Mouse (Mus musculus): ENCODE measurements around the gene Itga9. TPM values are rescaled to one million over a fixed set of nuclear protein-coding genes. Genes with fewer than 3 reads are reported as not detected.

Itga9 gene
- polyA plus RNA-seq, 1 experiment from 2014 or later, result 0.48 TPM

GRCm38 (mm10) chr9:118799105-118799504, 192.6 kb downstream of the Itga9 start:
- Histone ChIP-seq H3K9me3 (replicated peaks) (no peaks in the 10 kb centered on the region), H3K36me3 (ENCODE audit: poor library complexity, severe bottlenecking) (no peaks in the 10 kb centered on the region), H3K9ac (no peak overlapping the region), H3K4me2 (no peak overlapping the region), H3K27ac (no peak overlapping the region), H3K4me3 (no peak overlapping the region), H3K4me1 (peaks cover 15% of the 10 kb centered on the region; the same call in 1 of the 2 replicates), H3K27me3 (no peaks in the 10 kb centered on the region)
- no peak for ATAC-seq
- WGBS, result 46% methylated on average over 7 of the region's 7 CpGs

- no peaks in the 10 kb centered on the region for H3K9me3 ChIP-seq (replicated peaks)
- no peak overlapping the region for H3K4me3 ChIP-seq
- ATAC-seq, result no peak
- H3K27me3 ChIP-seq, result no peaks in the 10 kb centered on the region
- 67% methylated on average over 15 of the region's 15 CpGs for WGBS
- no peak overlapping the region for H3K27ac ChIP-seq
- H3K9ac ChIP-seq, result no peak overlapping the region
- H3K4me1 ChIP-seq, result peaks cover 15% of the 10 kb centered on the region; the same call in 1 of the 2 replicates
- no peak overlapping the region for H3K4me2 ChIP-seq
- no peaks in the 10 kb centered on the region for H3K36me3 ChIP-seq (ENCODE audit: poor library complexity, severe bottlenecking)
These were observed 194.9 kb downstream of the Itga9 start for GRCm38 (mm10) chr9:118801176-118801909.

GRCm38 (mm10) chr9:118801910-118802287, 195.4 kb downstream of the Itga9 start:
- Histone ChIP-seq H3K4me1 (peaks cover 15% of the 10 kb centered on the region; the same call in 1 of the 2 replicates), H3K36me3 (ENCODE audit: poor library complexity, severe bottlenecking) (no peaks in the 10 kb centered on the region), H3K9ac (no peak overlapping the region), H3K4me2 (no peak overlapping the region), H3K27me3 (no peaks in the 10 kb centered on the region), H3K4me3 (no peak overlapping the region), H3K9me3 (replicated peaks) (no peaks in the 10 kb centered on the region), H3K27ac (no peak overlapping the region)
- no peak for ATAC-seq
- WGBS, result 82% methylated on average over 8 of the region's 8 CpGs

- no peak overlapping the region for H3K27ac ChIP-seq
- H3K4me2 ChIP-seq, result no peak overlapping the region
- no peaks in the 10 kb centered on the region for H3K27me3 ChIP-seq
- H3K4me3 ChIP-seq, result no peak overlapping the region
- 95% methylated on average over 11 of the region's 11 CpGs for WGBS
- ATAC-seq, result no peak
- H3K4me1 ChIP-seq, result peaks cover 15% of the 10 kb centered on the region; the same call in 1 of the 2 replicates
- no peaks in the 10 kb centered on the region for H3K36me3 ChIP-seq (ENCODE audit: poor library complexity, severe bottlenecking)
- H3K9me3 ChIP-seq (replicated peaks), result no peaks in the 10 kb centered on the region
- H3K9ac ChIP-seq, result no peak overlapping the region
These were observed 195.9 kb downstream of the Itga9 start for GRCm38 (mm10) chr9:118802380-118802779.

- 95% methylated on average over 6 of the region's 6 CpGs for WGBS
- Histone ChIP-seq H3K9me3 (replicated peaks) (no peaks in the 10 kb centered on the region), H3K4me2 (no peak overlapping the region), H3K27ac (no peak overlapping the region), H3K27me3 (no peaks in the 10 kb centered on the region), H3K4me3 (no peak overlapping the region), H3K4me1 (peaks cover 10% of the 10 kb centered on the region; the same call in 1 of the 2 replicates), H3K36me3 (ENCODE audit: poor library complexity, severe bottlenecking) (no peaks in the 10 kb centered on the region), H3K9ac (no peak overlapping the region)
- ATAC-seq, result no peak
These were observed 199.2 kb downstream of the Itga9 start for GRCm38 (mm10) chr9:118805740-118806139.

GRCm38 (mm10) chr9:118807669-118808068, 201.2 kb downstream of the Itga9 start:
- Histone ChIP-seq H3K36me3 (ENCODE audit: poor library complexity, severe bottlenecking) (no peaks in the 10 kb centered on the region), H3K9me3 (replicated peaks) (no peaks in the 10 kb centered on the region), H3K4me2 (no peak overlapping the region), H3K27me3 (no peaks in the 10 kb centered on the region), H3K9ac (no peak overlapping the region), H3K4me1 (no peaks in the 10 kb centered on the region), H3K27ac (no peak overlapping the region), H3K4me3 (no peak overlapping the region)
- WGBS, result 88% methylated on average over 3 of the region's 3 CpGs
- ATAC-seq, result no peak

- H3K36me3 ChIP-seq (ENCODE audit: poor library complexity, severe bottlenecking), result no peaks in the 10 kb centered on the region
- H3K4me3 ChIP-seq, result no peak overlapping the region
- 92% methylated on average over 7 of the region's 7 CpGs for WGBS
- no peak overlapping the region for H3K9ac ChIP-seq
- no peaks in the 10 kb centered on the region for H3K4me1 ChIP-seq
- no peaks in the 10 kb centered on the region for H3K27me3 ChIP-seq
- H3K9me3 ChIP-seq (replicated peaks), result 0 out of 2 replicates have a peak, but pooled peaks cover 5% of the 10 kb centered on the region
- H3K4me2 ChIP-seq, result no peak overlapping the region
- ATAC-seq, result no peak
- H3K27ac ChIP-seq, result no peak overlapping the region
These were observed 205.7 kb downstream of the Itga9 start for GRCm38 (mm10) chr9:118812221-118812620.

GRCm38 (mm10) chr9:118813492-118813891, 207.0 kb downstream of the Itga9 start:
- H3K27ac ChIP-seq, result no peak overlapping the region
- no peaks in the 10 kb centered on the region for H3K36me3 ChIP-seq (ENCODE audit: poor library complexity, severe bottlenecking)
- no peak for ATAC-seq
- no peak overlapping the region for H3K4me2 ChIP-seq
- peaks cover 3% of the 10 kb centered on the region for H3K4me1 ChIP-seq
- H3K9me3 ChIP-seq (replicated peaks), result 0 out of 2 replicates have a peak, but pooled peaks cover 5% of the 10 kb centered on the region
- WGBS, result 93% methylated on average over 5 of the region's 5 CpGs
- H3K27me3 ChIP-seq, result no peaks in the 10 kb centered on the region
- no peak overlapping the region for H3K4me3 ChIP-seq
- no peak overlapping the region for H3K9ac ChIP-seq

GRCm38 (mm10) chr9:118814056-118814455, 207.6 kb downstream of the Itga9 start:
- ATAC-seq, result no peak
- 93% methylated on average over 16 of the region's 16 CpGs for WGBS
- no peaks in the 10 kb centered on the region for H3K36me3 ChIP-seq (ENCODE audit: poor library complexity, severe bottlenecking)

GRCm38 (mm10) chr9:118814461-118814860, 208.0 kb downstream of the Itga9 start:
- no peak overlapping the region for H3K27ac ChIP-seq
- no peak for ATAC-seq
- H3K27me3 ChIP-seq, result no peaks in the 10 kb centered on the region
- H3K4me3 ChIP-seq, result no peak overlapping the region
- peaks cover 7% of the 10 kb centered on the region for H3K4me1 ChIP-seq
- no peaks in the 10 kb centered on the region for H3K36me3 ChIP-seq (ENCODE audit: poor library complexity, severe bottlenecking)
- H3K9me3 ChIP-seq (replicated peaks), result 0 out of 2 replicates have a peak, but pooled peaks cover 5% of the 10 kb centered on the region
- no peak overlapping the region for H3K9ac ChIP-seq
- WGBS, result 85% methylated on average over 8 of the region's 8 CpGs
- H3K4me2 ChIP-seq, result no peak overlapping the region

More at GRCm38 (mm10) chr9:118814056-118814455, 207.6 kb downstream of the Itga9 start:
- Histone ChIP-seq H3K9ac (no peak overlapping the region), H3K27me3 (no peaks in the 10 kb centered on the region), H3K4me3 (no peak overlapping the region), H3K4me2 (no peak overlapping the region), H3K4me1 (peaks cover 7% of the 10 kb centered on the region), H3K27ac (no peak overlapping the region), H3K9me3 (replicated peaks) (0 out of 2 replicates have a peak, but pooled peaks cover 5% of the 10 kb centered on the region)

GRCm38 (mm10) chr9:118815543-118815942, 209.1 kb downstream of the Itga9 start:
- Histone ChIP-seq H3K9ac (no peak overlapping the region), H3K9me3 (replicated peaks) (0 out of 2 replicates have a peak, but pooled peaks cover 5% of the 10 kb centered on the region), H3K4me2 (no peak overlapping the region), H3K4me1 (peaks cover 7% of the 10 kb centered on the region), H3K27ac (no peak overlapping the region), H3K4me3 (no peak overlapping the region), H3K36me3 (ENCODE audit: poor library complexity, severe bottlenecking) (no peaks in the 10 kb centered on the region), H3K27me3 (no peaks in the 10 kb centered on the region)
- no peak for ATAC-seq
- WGBS, result 100% methylated on average over 8 of the region's 8 CpGs

- H3K27ac ChIP-seq, result no peak overlapping the region
- H3K9ac ChIP-seq, result no peak overlapping the region
- 0 out of 2 replicates have a peak, but pooled peaks cover 5% of the 10 kb centered on the region for H3K9me3 ChIP-seq (replicated peaks)
- no peak overlapping the region for H3K4me2 ChIP-seq
- peaks cover 20% of the 10 kb centered on the region for H3K4me1 ChIP-seq
- 0 out of 2 replicates have a peak, but pooled peaks have one; percentile 24 for ATAC-seq
- H3K27me3 ChIP-seq, result no peaks in the 10 kb centered on the region
- WGBS, result 66% methylated on average over 3 of the region's 3 CpGs
- no peaks in the 10 kb centered on the region for H3K36me3 ChIP-seq (ENCODE audit: poor library complexity, severe bottlenecking)
- H3K4me3 ChIP-seq, result no peak overlapping the region
These were observed 212.0 kb downstream of the Itga9 start for GRCm38 (mm10) chr9:118818508-118818907.

All from forebrain, embryonic 13.5 days (tissue).